Mouse (Mus musculus): ENCODE measurements around the gene Apoa2.

- TF ChIP-seq POLR2A (IDR thresholded peaks at IDR 0.05; ENCODE audit: borderline replicate concordance, extremely low read depth, low read depth, low read length) (no peak), CTCF (IDR thresholded peaks at IDR 0.05; ENCODE audit: insufficient read depth, low read length) (no peak)
Observed at GRCm38 (mm10) chr1:171275144-171275734, 50.4 kb downstream of the Apoa2 start.
